Mouse (Mus musculus) embryonic facial prominence, embryonic 15.5 days (tissue): Measurements from ENCODE around the gene Prr18. TPM values are rescaled to one million over a fixed set of nuclear protein-coding genes. Genes with fewer than 3 reads are reported as not detected.
"Not testable (repeated sequence)": the region's sequence is repeated elsewhere in the genome, so short reads cannot be mapped to it uniquely, and the experiment has no call there.

Experiments
- ATAC-seq: fragments of 200-750 bp; cut with Nextera tagmentation; 2 replicates; pipeline ENCODE4 v1.8.0; 2017; ENCODE audit warnings: low read depth, moderate TSS enrichment; ENCODE audit not compliant: insufficient number of reproducible peaks, low FRiP score, low TSS enrichment
- H3K27ac ChIP-seq: fragments of 300-500 bp; sonication (generic); replicated peaks from 2 replicates; pipeline ENCODE4 v1.5.1; 2015; ENCODE audit warnings: mild to moderate bottlenecking, inconsistent platforms
- H3K27me3 ChIP-seq: fragments of 300-500 bp; sonication (generic); 2 replicates; pipeline ENCODE4 v1.6.1; 2015; ENCODE audit warnings: inconsistent platforms
- H3K36me3 ChIP-seq: fragments of 300-500 bp; sonication (generic); 2 replicates; pipeline ENCODE4 v1.6.1; 2015; ENCODE audit warnings: mild to moderate bottlenecking, inconsistent platforms
- H3K4me1 ChIP-seq: fragments of 300-500 bp; sonication (generic); 2 replicates; pipeline ENCODE4 v1.6.1; 2015; ENCODE audit warnings: inconsistent platforms
- H3K4me2 ChIP-seq: fragments of 300-500 bp; sonication (generic); replicated peaks from 2 replicates; pipeline ENCODE4 v1.6.1; 2015; ENCODE audit warnings: mild to moderate bottlenecking, inconsistent platforms
- H3K4me3 ChIP-seq: fragments of 300-500 bp; sonication (generic); replicated peaks from 2 replicates; pipeline ENCODE4 v1.5.1; 2015; ENCODE audit warnings: mild to moderate bottlenecking, inconsistent platforms
- H3K9ac ChIP-seq: fragments of 300-500 bp; sonication (generic); 2 replicates; pipeline ENCODE4 v1.6.1; 2015; ENCODE audit warnings: inconsistent platforms
- H3K9me3 ChIP-seq: fragments of 300-500 bp; sonication (generic); replicated peaks from 2 replicates; pipeline ENCODE4 v1.6.1; 2016; ENCODE audit warnings: inconsistent platforms
- WGBS: fragments of 180-500 bp; shearing (Covaris S2); methylation state at CpG from one replicate; pipeline ENCODE4 v1.1.7; 2015; 5-methylcytosine and 5-hydroxymethylcytosine counted together
- polyA plus RNA-seq: library from polyadenylated mRNA; unstranded; fragments of >200 nt; fragmentation: Nextera tagmentation; extraction: Ambion mirVana; gene quantifications from 2 replicates; pipeline ENCODE4 v1.2.1, GENCODE M21; 2015

Gene Prr18
- polyA plus RNA-seq, 1 experiment from 2014 or later, result 1.2 TPM

- no peak overlapping the region for H3K27ac ChIP-seq
- no peak overlapping the region for H3K4me3 ChIP-seq
- H3K36me3 ChIP-seq, result no peaks in the 10 kb centered on the region
- H3K9me3 ChIP-seq, result no peaks in the 10 kb centered on the region
- 36% methylated on average over 3 of the region's 3 CpGs for WGBS
- no peaks in the 10 kb centered on the region for H3K27me3 ChIP-seq
- H3K9ac ChIP-seq, result no peak overlapping the region
- no peak for ATAC-seq
- no peaks in the 10 kb centered on the region for H3K4me1 ChIP-seq
- H3K4me2 ChIP-seq, result no peak overlapping the region
Observed at GRCm38 (mm10) chr17:8305801-8306200, 31.5 kb upstream of the Prr18 start.

- Histone ChIP-seq H3K9ac (peak within 1 kb of the TSS; percentile 82), H3K27me3 (no peaks in the 10 kb centered on the region), H3K27ac (peak within 1 kb of the TSS; percentile 70), H3K9me3 (no peaks in the 10 kb centered on the region), H3K4me2 (peak within 1 kb of the TSS; percentile 64), H3K4me1 (peaks cover 18% of the 10 kb centered on the region), H3K4me3 (peak within 1 kb of the TSS; percentile 79), H3K36me3 (no peaks in the 10 kb centered on the region)
- ATAC-seq, result peak; percentile 90
- WGBS, result under 1% methylated on average over 54 of the region's 54 CpGs
Observed at GRCm38 (mm10) chr17:8310838-8311614, 26.2 kb upstream of the Prr18 start, which contains the start of gene Sft2d1. TSS of gene Sft2d1 (plus strand) at chr17:8311102.

GRCm38 (mm10) chr17:8311751-8312150 is 25.5 kb upstream of the Prr18 start:
- Histone ChIP-seq H3K9me3 (no peaks in the 10 kb centered on the region), H3K27ac (no peak overlapping the region), H3K36me3 (no peaks in the 10 kb centered on the region), H3K4me1 (peaks cover 18% of the 10 kb centered on the region), H3K4me2 (peak overlapping the region; percentile 64), H3K4me3 (peak overlapping the region; percentile 79), H3K27me3 (no peaks in the 10 kb centered on the region), H3K9ac (peak overlapping the region; percentile 82; the same call in 1 of the 2 replicates)
- no peak for ATAC-seq
- 45% methylated on average over 3 of the region's 3 CpGs for WGBS

- no peak overlapping the region for H3K4me3 ChIP-seq
- no peak for ATAC-seq
- H3K27ac ChIP-seq, result no peak overlapping the region
- 87% methylated on average over 3 of the region's 3 CpGs for WGBS
- no peak overlapping the region for H3K4me2 ChIP-seq
- H3K4me1 ChIP-seq, result peaks cover 18% of the 10 kb centered on the region
- H3K27me3 ChIP-seq, result no peaks in the 10 kb centered on the region
- no peaks in the 10 kb centered on the region for H3K9me3 ChIP-seq
- H3K9ac ChIP-seq, result no peak overlapping the region
- no peaks in the 10 kb centered on the region for H3K36me3 ChIP-seq
Observed at GRCm38 (mm10) chr17:8313976-8314375, 23.3 kb upstream of the Prr18 start.

- 89% methylated on average over 1 of the region's 1 CpGs for WGBS
- H3K4me2 ChIP-seq, result no peak overlapping the region
- H3K9me3 ChIP-seq, result no peaks in the 10 kb centered on the region
- no peak for ATAC-seq
- H3K4me1 ChIP-seq, result peaks cover 18% of the 10 kb centered on the region
- no peak overlapping the region for H3K4me3 ChIP-seq
- no peak overlapping the region for H3K27ac ChIP-seq
- H3K36me3 ChIP-seq, result peaks cover 4% of the 10 kb centered on the region; the same call in 1 of the 2 replicates
- no peak overlapping the region for H3K9ac ChIP-seq
- H3K27me3 ChIP-seq, result no peaks in the 10 kb centered on the region
Observed at GRCm38 (mm10) chr17:8316251-8316650, 21.0 kb upstream of the Prr18 start.

GRCm38 (mm10) chr17:8326877-8327276 is 10.4 kb upstream of the Prr18 start:
- not testable (repeated sequence) for H3K9ac ChIP-seq, H3K9me3 ChIP-seq, ATAC-seq, H3K4me2 ChIP-seq, H3K27ac ChIP-seq, H3K4me3 ChIP-seq, H3K4me1 ChIP-seq, H3K27me3 ChIP-seq
- 89% methylated on average over 11 of the region's 11 CpGs for WGBS
- peaks cover 26% of the 10 kb centered on the region for H3K36me3 ChIP-seq

- H3K4me1 ChIP-seq, result no peaks in the 10 kb centered on the region
- H3K27ac ChIP-seq, result no peak overlapping the region
- ATAC-seq, result no peak
- peaks cover 17% of the 10 kb centered on the region for H3K36me3 ChIP-seq
- H3K9me3 ChIP-seq, result no peaks in the 10 kb centered on the region
- no peaks in the 10 kb centered on the region for H3K27me3 ChIP-seq
- 67% methylated on average over 7 of the region's 7 CpGs for WGBS
- H3K4me2 ChIP-seq, result no peak overlapping the region
- H3K4me3 ChIP-seq, result no peak overlapping the region
- H3K9ac ChIP-seq, result no peak overlapping the region
Observed at GRCm38 (mm10) chr17:8328511-8329174, 8.6 kb upstream of the Prr18 start.

GRCm38 (mm10) chr17:8330602-8331001 is 6.7 kb upstream of the Prr18 start:
- Histone ChIP-seq H3K4me1 (no peaks in the 10 kb centered on the region), H3K9ac (no peak overlapping the region), H3K9me3 (no peaks in the 10 kb centered on the region), H3K4me2 (no peak overlapping the region), H3K27ac (no peak overlapping the region), H3K4me3 (no peak overlapping the region), H3K36me3 (peaks cover 15% of the 10 kb centered on the region), H3K27me3 (no peaks in the 10 kb centered on the region)
- no peak for ATAC-seq
- 70% methylated on average over 5 of the region's 5 CpGs for WGBS

- Histone ChIP-seq H3K27ac (no peak overlapping the region), H3K4me1 (peaks cover 18% of the 10 kb centered on the region), H3K27me3 (peaks cover 48% of the 10 kb centered on the region), H3K4me2 (peak overlapping the region; percentile 99), H3K36me3 (no peaks in the 10 kb centered on the region), H3K4me3 (peak overlapping the region; percentile 57), H3K9ac (no peak overlapping the region), H3K9me3 (no peaks in the 10 kb centered on the region)
- 20% methylated on average over 8 of the region's 8 CpGs for whole genome bisulfite sequencing
- no peak for ATAC-seq
Observed at GRCm38 (mm10) chr17:8339666-8340374, 2.6 kb downstream of the Prr18 start.

GRCm38 (mm10) chr17:8340407-8341359 is 3.4 kb downstream of the Prr18 start:
- H3K4me2 ChIP-seq, result peak overlapping the region; percentile 99
- H3K27ac ChIP-seq, result no peak overlapping the region
- peak overlapping the region; percentile 57 for H3K4me3 ChIP-seq
- peak overlapping the region; percentile 26; the same call in 1 of the 2 replicates for H3K9ac ChIP-seq
- peak; percentile 54 for ATAC-seq
- under 1% methylated on average over 80 of the region's 92 CpGs for WGBS
- H3K9me3 ChIP-seq, result no peaks in the 10 kb centered on the region
- peaks cover 48% of the 10 kb centered on the region for H3K27me3 ChIP-seq
- peaks cover 18% of the 10 kb centered on the region for H3K4me1 ChIP-seq
- H3K36me3 ChIP-seq, result no peaks in the 10 kb centered on the region
